Mouse (Mus musculus): Measurements from ENCODE around the gene 4930404N11Rik.

GRCm38 (mm10) chr10:81410350-81410749 is 44.7 kb upstream of the 4930404N11Rik start:
- TF ChIP-seq CTCF (IDR thresholded peaks at IDR 0.05; ENCODE audit: extremely low read depth, insufficient read depth, insufficient read length, insufficient replicate concordance) (no peak), POLR2A (IDR thresholded peaks at IDR 0.05; ENCODE audit: low read depth, low read length) (no peak)

All from spleen, adult 2 months (tissue).